Mouse (Mus musculus) erythroblast, embryonic 14.5 days (primary cell): ENCODE results near the gene Ispd. TPM values are rescaled to one million over a fixed set of nuclear protein-coding genes. Genes with fewer than 3 reads are reported as not detected.

Experiments
- H3K27me3 ChIP-seq: 2 replicates; pipeline ENCODE4 v1.6.1; 2012; ENCODE audit warnings: inconsistent platforms; ENCODE audit not compliant: control insufficient read depth
- H3K36me3 ChIP-seq: 2 replicates; pipeline ENCODE4 v1.6.1; 2012; ENCODE audit warnings: mild to moderate bottlenecking, inconsistent platforms; ENCODE audit not compliant: control insufficient read depth
- H3K4me1 ChIP-seq: 2 replicates; pipeline ENCODE4 v1.6.1; 2012; ENCODE audit warnings: inconsistent platforms; ENCODE audit not compliant: control insufficient read depth
- H3K4me3 ChIP-seq: replicated peaks from 2 replicates; pipeline ENCODE3; 2012; ENCODE audit warnings: moderate library complexity, mild to moderate bottlenecking, inconsistent platforms
- H3K9me3 ChIP-seq: 2 replicates; pipeline ENCODE4 v1.6.1; 2012; ENCODE audit warnings: low read length, inconsistent platforms, mixed read lengths; ENCODE audit not compliant: control insufficient read depth
- GATA1 ChIP-seq: IDR thresholded peaks from 2 replicates; pipeline ENCODE4 v1.6.1; 2012; ENCODE audit warnings: low read length, inconsistent platforms, mixed read lengths
- TAL1 ChIP-seq: IDR thresholded peaks from 3 replicates; pipeline ENCODE4 v1.6.1; 2012; ENCODE audit warnings: low read length, inconsistent platforms, mixed read lengths
- polyA plus RNA-seq: library from polyadenylated mRNA; stranded (reverse); fragments of >175 nt; gene quantifications from 2 replicates; pipeline ENCODE4 v1.2.3, GENCODE M21; 2012

Gene Ispd
- polyA plus RNA-seq, 1 experiment: not detected

DNA sequence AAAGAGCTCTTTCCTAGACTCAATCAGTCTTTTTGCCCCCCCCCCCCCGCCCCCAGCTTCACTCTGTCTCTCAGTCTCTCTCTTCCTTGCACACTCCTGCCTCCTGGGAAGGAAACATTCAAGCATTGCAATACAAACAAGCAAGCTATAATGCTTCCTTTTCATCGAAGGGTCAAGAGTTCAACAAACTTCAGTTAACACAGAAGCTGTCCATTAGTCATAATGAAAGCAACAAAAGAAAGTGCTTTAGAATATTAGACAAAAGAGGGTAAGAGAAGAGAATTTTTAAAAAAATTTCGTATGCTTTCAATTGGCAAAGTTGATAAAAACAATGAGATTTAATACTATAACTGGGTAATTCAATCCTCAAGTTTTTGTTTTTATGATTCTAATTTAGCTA is 996 bp upstream of the Ispd start:
- Histone ChIP-seq H3K9me3 (no peaks in the 10 kb centered on the region), H3K27me3 (no peaks in the 10 kb centered on the region), H3K4me1 (peaks cover 14% of the 10 kb centered on the region), H3K36me3 (no peaks in the 10 kb centered on the region), H3K4me3 (no peak overlapping the region)
- no peak for TF ChIP-seq GATA1
- TF ChIP-seq TAL1: no peak

- no peak for TF ChIP-seq GATA1
- no peak for TF ChIP-seq TAL1
- no peaks in the 10 kb centered on the region for H3K36me3 ChIP-seq
- no peaks in the 10 kb centered on the region for H3K27me3 ChIP-seq
- H3K4me1 ChIP-seq: peaks cover 14% of the 10 kb centered on the region
- no peaks in the 10 kb centered on the region for H3K9me3 ChIP-seq
- peak overlapping the region; percentile 80 for H3K4me3 ChIP-seq
These were observed 444 bp upstream of the Ispd start for GRCm38 (mm10) chr12:36380806-36381205.

GRCm38 (mm10) chr12:36385386-36385785 is 4.1 kb downstream of the Ispd start:
- Histone ChIP-seq H3K36me3 (no peaks in the 10 kb centered on the region), H3K9me3 (no peaks in the 10 kb centered on the region), H3K4me3 (no peak overlapping the region), H3K27me3 (no peaks in the 10 kb centered on the region), H3K4me1 (peaks cover 14% of the 10 kb centered on the region)
- TF ChIP-seq GATA1 (no peak), TAL1 (no peak)

GRCm38 (mm10) chr12:36386991-36387390 is 5.7 kb downstream of the Ispd start:
- no peaks in the 10 kb centered on the region for H3K27me3 ChIP-seq
- H3K4me1 ChIP-seq: peaks cover 4% of the 10 kb centered on the region
- TF ChIP-seq TAL1: no peak
- TF ChIP-seq GATA1: no peak
- H3K36me3 ChIP-seq: no peaks in the 10 kb centered on the region
- no peak overlapping the region for H3K4me3 ChIP-seq
- H3K9me3 ChIP-seq: no peaks in the 10 kb centered on the region

DNA sequence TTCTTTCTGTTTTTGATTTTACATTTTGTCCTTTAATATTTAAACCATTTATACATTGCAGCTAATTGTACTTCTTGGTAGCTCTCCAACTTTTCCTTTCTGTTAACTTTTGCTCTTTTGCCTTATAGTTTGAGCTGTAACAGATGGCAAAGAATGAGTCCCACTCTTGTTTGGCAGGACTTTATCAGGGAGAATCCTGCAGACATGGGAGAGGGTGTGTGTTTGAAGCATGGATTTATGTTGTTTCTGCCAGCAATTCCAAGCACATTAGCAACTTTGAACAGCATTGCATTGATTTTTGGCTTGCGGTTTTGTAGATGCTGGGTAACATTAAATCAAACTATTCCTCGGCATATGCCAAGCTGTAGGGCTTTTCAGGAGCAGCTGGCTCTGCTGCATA is 13.9 kb downstream of the Ispd start:
- TF ChIP-seq TAL1: no peak
- no peak for TF ChIP-seq GATA1
- Histone ChIP-seq H3K36me3 (no peaks in the 10 kb centered on the region), H3K27me3 (no peaks in the 10 kb centered on the region), H3K4me1 (no peaks in the 10 kb centered on the region), H3K4me3 (no peak overlapping the region), H3K9me3 (no peaks in the 10 kb centered on the region)

- Histone ChIP-seq H3K4me1 (no peaks in the 10 kb centered on the region), H3K27me3 (no peaks in the 10 kb centered on the region), H3K4me3 (no peak overlapping the region), H3K36me3 (no peaks in the 10 kb centered on the region), H3K9me3 (no peaks in the 10 kb centered on the region)
- TF ChIP-seq TAL1 (no peak), GATA1 (no peak)
These were observed 42.4 kb downstream of the Ispd start for GRCm38 (mm10) chr12:36423677-36424076.

GRCm38 (mm10) chr12:36425258-36425657 is 44.0 kb downstream of the Ispd start:
- Histone ChIP-seq H3K36me3 (no peaks in the 10 kb centered on the region), H3K4me3 (no peak overlapping the region), H3K27me3 (no peaks in the 10 kb centered on the region), H3K9me3 (no peaks in the 10 kb centered on the region), H3K4me1 (no peaks in the 10 kb centered on the region)
- TF ChIP-seq TAL1: no peak
- TF ChIP-seq GATA1: no peak

DNA sequence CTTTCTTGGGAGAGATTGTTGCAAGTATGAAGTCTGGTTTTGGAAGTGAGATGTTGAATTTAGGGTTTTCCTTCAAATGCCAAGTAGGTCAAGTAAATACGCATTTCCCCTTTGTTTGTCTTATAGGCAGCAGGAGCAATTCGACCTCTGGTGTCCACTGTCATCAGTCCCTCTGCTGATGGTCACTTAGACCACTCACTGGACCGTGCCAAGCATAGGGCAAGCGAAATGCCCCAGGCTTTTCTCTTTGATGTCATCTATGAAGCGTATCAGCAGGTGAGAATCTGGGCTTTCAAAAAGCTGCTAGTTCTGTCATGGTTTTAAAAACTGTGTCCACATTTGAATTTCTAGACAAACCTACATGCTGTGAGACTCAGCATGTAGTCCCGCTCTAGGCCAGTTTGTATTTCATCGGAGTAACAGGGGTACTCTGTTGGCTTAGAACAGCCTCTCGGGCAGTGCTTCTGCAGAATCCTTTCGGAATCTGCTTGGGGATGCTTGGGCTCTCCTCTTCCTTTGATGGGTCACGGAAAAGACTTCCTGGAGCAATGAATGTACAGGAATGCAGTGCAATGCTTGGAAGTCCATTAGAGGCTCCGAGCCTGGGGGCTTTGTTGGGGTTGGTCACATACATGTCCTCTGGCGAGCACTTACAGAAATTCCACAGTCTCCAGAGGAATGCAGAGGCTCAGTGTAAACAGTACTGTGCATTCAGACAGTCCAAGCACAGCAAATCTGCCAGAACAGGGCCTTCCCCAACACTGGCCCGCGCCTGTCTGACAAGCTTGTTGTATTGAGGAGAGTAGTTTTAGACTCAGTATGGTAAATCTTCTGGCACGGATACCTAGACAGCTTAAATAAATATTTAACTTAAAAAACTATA is 45.2 kb downstream of the Ispd start:
- Histone ChIP-seq H3K36me3 (no peaks in the 10 kb centered on the region), H3K4me3 (no peak overlapping the region), H3K4me1 (no peaks in the 10 kb centered on the region), H3K27me3 (no peaks in the 10 kb centered on the region), H3K9me3 (no peaks in the 10 kb centered on the region)
- TF ChIP-seq GATA1 (no peak), TAL1 (no peak)

DNA sequence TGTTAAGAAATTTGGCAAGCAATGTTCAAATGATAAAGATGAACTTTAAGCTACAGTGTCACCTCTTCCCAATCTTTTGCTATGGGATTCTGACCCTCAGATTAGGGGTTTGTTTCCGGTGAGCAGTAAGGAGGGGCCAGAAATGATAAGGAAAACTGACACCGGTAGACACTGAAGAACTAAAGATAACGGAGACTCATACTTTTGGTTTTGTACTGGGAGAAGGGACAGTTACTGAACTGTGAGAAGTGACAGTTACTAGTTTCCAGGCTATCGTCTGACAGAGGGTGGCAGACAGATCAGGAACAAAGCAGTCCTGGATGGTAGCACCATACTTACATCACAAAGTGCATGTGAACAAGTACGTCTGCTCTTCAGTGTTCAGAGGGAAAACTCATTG is 55.7 kb downstream of the Ispd start:
- Histone ChIP-seq H3K4me3 (peak overlapping the region; percentile 8), H3K4me1 (peaks cover 7% of the 10 kb centered on the region), H3K27me3 (no peaks in the 10 kb centered on the region), H3K36me3 (no peaks in the 10 kb centered on the region), H3K9me3 (no peaks in the 10 kb centered on the region)
- TF ChIP-seq TAL1 (no peak), GATA1 (no peak)

GRCm38 (mm10) chr12:36439396-36439795 is 58.1 kb downstream of the Ispd start:
- no peak for TF ChIP-seq GATA1
- TF ChIP-seq TAL1: no peak
- H3K36me3 ChIP-seq: no peaks in the 10 kb centered on the region
- H3K27me3 ChIP-seq: no peaks in the 10 kb centered on the region
- H3K4me1 ChIP-seq: peaks cover 7% of the 10 kb centered on the region
- no peaks in the 10 kb centered on the region for H3K9me3 ChIP-seq
- no peak overlapping the region for H3K4me3 ChIP-seq
